Mouse (Mus musculus): ENCODE results near the gene Gm20388. TPM values are rescaled to one million over a fixed set of nuclear protein-coding genes. Genes with fewer than 3 reads are reported as not detected.
"Not testable (repeated sequence)": the region's sequence is repeated elsewhere in the genome, so short reads cannot be mapped to it uniquely, and the experiment has no call there.

Gene Gm20388
- polyA plus RNA-seq, 1 experiment from 2014 or later = 12.4 TPM

GRCm38 (mm10) chr8:123252925-123253324 is 3342.3 kb downstream of the Gm20388 start:
- 66% methylated on average over 4 of the region's 4 CpGs for whole genome bisulfite sequencing
- Histone ChIP-seq H3K27ac (ENCODE audit: low read depth, low read length) (peak overlapping the region; percentile 92; the same call in 1 of the 2 replicates), H3K27me3 (replicated peaks; ENCODE audit: control insufficient read depth, insufficient read depth, low read length) (no peaks in the 10 kb centered on the region), H3K4me3 (ENCODE audit: low read length) (peak overlapping the region; percentile 98), H3K4me1 (ENCODE audit: control insufficient read depth, insufficient read depth, low read depth, low read length) (peaks cover 28% of the 10 kb centered on the region), H3K36me3 (ENCODE audit: control insufficient read depth, insufficient read depth, low read length) (peaks cover 35% of the 10 kb centered on the region), H3K9ac (ENCODE audit: low read depth, low read length) (peak overlapping the region; percentile 99), H3K4me2 (ENCODE audit: low read length) (peak overlapping the region; percentile 72), H3K9me3 (ENCODE audit: control insufficient read depth, low read length) (no peaks in the 10 kb centered on the region)
- no peak for ATAC-seq

- no peaks in the 10 kb centered on the region for H3K9me3 ChIP-seq (ENCODE audit: control insufficient read depth, low read length)
- H3K27me3 ChIP-seq (replicated peaks; ENCODE audit: control insufficient read depth, insufficient read depth, low read length) = no peaks in the 10 kb centered on the region
- ATAC-seq = peak; percentile 65
- peaks cover 32% of the 10 kb centered on the region for H3K36me3 ChIP-seq (ENCODE audit: control insufficient read depth, insufficient read depth, low read length)
- H3K4me2 ChIP-seq (ENCODE audit: low read length) = peak overlapping the region; percentile 72
- H3K4me1 ChIP-seq (ENCODE audit: control insufficient read depth, insufficient read depth, low read depth, low read length) = peaks cover 28% of the 10 kb centered on the region
- WGBS = 0% methylated on average over 39 of the region's 40 CpGs
- peak overlapping the region; percentile 98 for H3K4me3 ChIP-seq (ENCODE audit: low read length)
- H3K27ac ChIP-seq (ENCODE audit: low read depth, low read length) = peak overlapping the region; percentile 92
- peak overlapping the region; percentile 99 for H3K9ac ChIP-seq (ENCODE audit: low read depth, low read length)
Measured at GRCm38 (mm10) chr8:123253451-123254098, 3342.9 kb downstream of the Gm20388 start.

GRCm38 (mm10) chr8:123254099-123254885 is 3343.7 kb downstream of the Gm20388 start, which contains the start of the genes Zfp276 and Vps9d1:
Zfp276 (plus strand) TSS chr8:123254195.
Vps9d1 (minus strand) TSS chr8:123254348.
- Histone ChIP-seq H3K9ac (ENCODE audit: low read depth, low read length) (peak within 1 kb of the TSS; percentile 99), H3K4me3 (ENCODE audit: low read length) (peak within 1 kb of the TSS; percentile 98), H3K27me3 (replicated peaks; ENCODE audit: control insufficient read depth, insufficient read depth, low read length) (no peaks in the 10 kb centered on the region), H3K4me1 (ENCODE audit: control insufficient read depth, insufficient read depth, low read depth, low read length) (peaks cover 28% of the 10 kb centered on the region), H3K36me3 (ENCODE audit: control insufficient read depth, insufficient read depth, low read length) (peaks cover 32% of the 10 kb centered on the region), H3K27ac (ENCODE audit: low read depth, low read length) (peak within 1 kb of the TSS; percentile 92), H3K9me3 (ENCODE audit: control insufficient read depth, low read length) (no peaks in the 10 kb centered on the region), H3K4me2 (ENCODE audit: low read length) (peak within 1 kb of the TSS; percentile 81)
- under 1% methylated on average over 63 of the region's 99 CpGs for WGBS
- peak; percentile 96 for ATAC-seq

GRCm38 (mm10) chr8:123255170-123255569 is 3344.5 kb downstream of the Gm20388 start:
- H3K27ac ChIP-seq (ENCODE audit: low read depth, low read length) = no peak overlapping the region
- no peaks in the 10 kb centered on the region for H3K27me3 ChIP-seq (replicated peaks; ENCODE audit: control insufficient read depth, insufficient read depth, low read length)
- no peak for ATAC-seq
- peak overlapping the region; percentile 99 for H3K9ac ChIP-seq (ENCODE audit: low read depth, low read length)
- peaks cover 36% of the 10 kb centered on the region for H3K36me3 ChIP-seq (ENCODE audit: control insufficient read depth, insufficient read depth, low read length)
- peaks cover 28% of the 10 kb centered on the region for H3K4me1 ChIP-seq (ENCODE audit: control insufficient read depth, insufficient read depth, low read depth, low read length)
- peak overlapping the region; percentile 98 for H3K4me3 ChIP-seq (ENCODE audit: low read length)
- peak overlapping the region; percentile 81 for H3K4me2 ChIP-seq (ENCODE audit: low read length)
- H3K9me3 ChIP-seq (ENCODE audit: control insufficient read depth, low read length) = no peaks in the 10 kb centered on the region
- WGBS = 76% methylated on average over 6 of the region's 6 CpGs

- no peak overlapping the region for H3K4me2 ChIP-seq (ENCODE audit: low read length)
- H3K4me1 ChIP-seq (ENCODE audit: control insufficient read depth, insufficient read depth, low read depth, low read length) = peaks cover 28% of the 10 kb centered on the region
- no peak for ATAC-seq
- no peak overlapping the region for H3K27ac ChIP-seq (ENCODE audit: low read depth, low read length)
- no peaks in the 10 kb centered on the region for H3K9me3 ChIP-seq (ENCODE audit: control insufficient read depth, low read length)
- WGBS = 61% methylated on average over 3 of the region's 3 CpGs
- no peak overlapping the region for H3K4me3 ChIP-seq (ENCODE audit: low read length)
- H3K36me3 ChIP-seq (ENCODE audit: control insufficient read depth, insufficient read depth, low read length) = peaks cover 31% of the 10 kb centered on the region
- H3K9ac ChIP-seq (ENCODE audit: low read depth, low read length) = no peak overlapping the region
- H3K27me3 ChIP-seq (replicated peaks; ENCODE audit: control insufficient read depth, insufficient read depth, low read length) = no peaks in the 10 kb centered on the region
Measured at GRCm38 (mm10) chr8:123257114-123257513, 3346.5 kb downstream of the Gm20388 start.

GRCm38 (mm10) chr8:123257593-123257992 is 3347.0 kb downstream of the Gm20388 start:
- Histone ChIP-seq H3K36me3 (ENCODE audit: control insufficient read depth, insufficient read depth, low read length) (peaks cover 31% of the 10 kb centered on the region), H3K4me1 (ENCODE audit: control insufficient read depth, insufficient read depth, low read depth, low read length) (peaks cover 26% of the 10 kb centered on the region)
- not testable (repeated sequence) for H3K4me2 ChIP-seq (ENCODE audit: low read length); H3K4me3 ChIP-seq (ENCODE audit: low read length); ATAC-seq; H3K27me3 ChIP-seq (replicated peaks; ENCODE audit: control insufficient read depth, insufficient read depth, low read length); H3K27ac ChIP-seq (ENCODE audit: low read depth, low read length); H3K9ac ChIP-seq (ENCODE audit: low read depth, low read length); H3K9me3 ChIP-seq (ENCODE audit: control insufficient read depth, low read length)
- 90% methylated on average over 8 of the region's 8 CpGs for WGBS

GRCm38 (mm10) chr8:123267926-123268656 is 3357.4 kb downstream of the Gm20388 start:
- H3K4me2 ChIP-seq (ENCODE audit: low read length) = no peak overlapping the region
- 78% methylated on average over 14 of the region's 14 CpGs for WGBS
- peaks cover 47% of the 10 kb centered on the region for H3K36me3 ChIP-seq (ENCODE audit: control insufficient read depth, insufficient read depth, low read length)
- H3K4me3 ChIP-seq (ENCODE audit: low read length) = no peak overlapping the region
- no peak overlapping the region for H3K27ac ChIP-seq (ENCODE audit: low read depth, low read length)
- H3K9me3 ChIP-seq (ENCODE audit: control insufficient read depth, low read length) = no peaks in the 10 kb centered on the region
- H3K4me1 ChIP-seq (ENCODE audit: control insufficient read depth, insufficient read depth, low read depth, low read length) = no peaks in the 10 kb centered on the region
- no peak overlapping the region for H3K9ac ChIP-seq (ENCODE audit: low read depth, low read length)
- no peaks in the 10 kb centered on the region for H3K27me3 ChIP-seq (replicated peaks; ENCODE audit: control insufficient read depth, insufficient read depth, low read length)
- ATAC-seq = no peak

GRCm38 (mm10) chr8:123271147-123271546 is 3360.5 kb downstream of the Gm20388 start:
- no peak for ATAC-seq
- H3K9ac ChIP-seq (ENCODE audit: low read depth, low read length) = no peak overlapping the region

GRCm38 (mm10) chr8:123271901-123272300 is 3361.3 kb downstream of the Gm20388 start:
- peaks cover 22% of the 10 kb centered on the region for H3K36me3 ChIP-seq (ENCODE audit: control insufficient read depth, insufficient read depth, low read length)
- H3K27ac ChIP-seq (ENCODE audit: low read depth, low read length) = no peak overlapping the region

More at GRCm38 (mm10) chr8:123271147-123271546, 3360.5 kb downstream of the Gm20388 start:
- no peak overlapping the region for H3K4me3 ChIP-seq (ENCODE audit: low read length)
- H3K36me3 ChIP-seq (ENCODE audit: control insufficient read depth, insufficient read depth, low read length) = peaks cover 29% of the 10 kb centered on the region
- no peak overlapping the region for H3K27ac ChIP-seq (ENCODE audit: low read depth, low read length)
- H3K27me3 ChIP-seq (replicated peaks; ENCODE audit: control insufficient read depth, insufficient read depth, low read length) = no peaks in the 10 kb centered on the region
- H3K4me1 ChIP-seq (ENCODE audit: control insufficient read depth, insufficient read depth, low read depth, low read length) = no peaks in the 10 kb centered on the region
- no peaks in the 10 kb centered on the region for H3K9me3 ChIP-seq (ENCODE audit: control insufficient read depth, low read length)
- no peak overlapping the region for H3K4me2 ChIP-seq (ENCODE audit: low read length)
- 89% methylated on average over 10 of the region's 10 CpGs for WGBS

More at GRCm38 (mm10) chr8:123271901-123272300, 3361.3 kb downstream of the Gm20388 start:
- H3K4me2 ChIP-seq (ENCODE audit: low read length) = no peak overlapping the region
- no peaks in the 10 kb centered on the region for H3K9me3 ChIP-seq (ENCODE audit: control insufficient read depth, low read length)
- no peak for ATAC-seq
- WGBS = 81% methylated on average over 4 of the region's 4 CpGs
- no peak overlapping the region for H3K4me3 ChIP-seq (ENCODE audit: low read length)
- H3K9ac ChIP-seq (ENCODE audit: low read depth, low read length) = no peak overlapping the region; the same call in 1 of the 2 replicates
- H3K4me1 ChIP-seq (ENCODE audit: control insufficient read depth, insufficient read depth, low read depth, low read length) = no peaks in the 10 kb centered on the region
- H3K27me3 ChIP-seq (replicated peaks; ENCODE audit: control insufficient read depth, insufficient read depth, low read length) = no peaks in the 10 kb centered on the region
